Mouse (Mus musculus) embryo, embryonic 11 days (tissue): ENCODE data around the gene Ina.
"Not testable (repeated sequence)": the region's sequence is repeated elsewhere in the genome, so short reads cannot be mapped to it uniquely, and the experiment has no call there.

ENCODE experiments used
- DNase-seq: peaks from one replicate; pipeline ENCODE4 v3.0.0-alpha.2; 2015

Gene Ina

DNA sequence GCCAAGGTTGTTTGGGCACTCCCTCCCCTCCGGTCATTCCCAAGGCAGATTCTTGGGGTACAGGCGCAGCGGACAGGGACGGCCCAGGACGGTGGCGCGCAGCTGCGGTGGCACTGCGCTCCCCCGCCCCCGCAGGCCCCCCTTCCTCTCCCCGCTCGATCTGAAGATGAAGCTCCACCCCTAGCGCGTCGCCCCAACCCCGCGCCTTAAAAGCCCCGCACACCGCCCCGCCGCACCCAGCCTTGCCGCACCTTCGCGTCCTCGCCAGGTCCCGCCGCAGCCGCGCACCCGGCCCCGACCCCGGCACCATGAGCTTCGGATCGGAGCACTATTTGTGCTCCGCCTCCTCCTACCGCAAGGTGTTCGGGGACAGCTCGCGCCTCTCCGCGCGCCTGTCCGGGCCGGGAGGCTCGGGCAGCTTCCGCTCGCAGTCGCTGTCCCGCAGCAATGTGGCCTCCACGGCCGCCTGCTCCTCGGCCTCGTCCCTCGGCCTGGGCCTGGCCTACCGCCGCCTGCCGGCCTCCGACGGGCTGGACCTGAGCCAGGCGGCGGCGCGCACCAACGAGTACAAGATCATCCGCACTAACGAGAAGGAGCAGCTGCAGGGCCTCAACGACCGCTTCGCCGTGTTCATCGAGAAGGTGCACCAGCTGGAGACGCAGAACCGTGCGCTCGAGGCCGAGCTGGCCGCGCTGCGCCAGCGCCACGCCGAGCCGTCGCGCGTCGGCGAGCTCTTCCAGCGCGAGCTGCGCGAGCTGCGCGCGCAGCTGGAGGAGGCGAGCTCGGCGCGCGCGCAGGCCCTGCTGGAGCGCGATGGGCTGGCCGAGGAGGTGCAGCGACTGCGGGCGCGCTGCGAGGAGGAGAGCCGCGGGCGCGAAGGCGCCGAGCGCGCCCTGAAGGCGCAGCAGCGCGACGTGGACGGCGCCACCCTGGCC, at the start of gene Ina, which contains the start of gene Nt5c2:
Ina (plus strand) TSS at position 252 of the 935 bp plus-strand sequence.
Nt5c2 (minus strand) TSS at position 707 of the 935 bp plus-strand sequence.
- peak; percentile 93 for DNase-seq

DNA sequence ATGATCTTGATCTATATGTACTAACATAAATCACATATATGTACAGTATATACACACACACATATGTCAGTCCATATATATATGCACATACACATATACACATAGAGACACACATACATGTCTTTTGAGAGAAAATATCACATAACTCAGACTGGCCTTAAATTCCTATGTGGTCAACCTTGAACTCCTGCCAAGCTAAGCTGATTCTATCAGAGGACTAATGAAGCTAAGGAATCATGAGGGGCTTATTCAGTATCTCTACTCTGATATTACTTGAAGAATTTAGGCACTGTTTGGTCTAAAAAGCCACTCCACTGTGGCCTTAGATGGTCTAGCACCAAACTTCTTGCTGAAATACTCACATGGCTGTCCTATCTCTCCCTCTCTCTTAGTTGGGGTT, 49.0 kb upstream of the Ina start:
- no peak for DNase-seq

DNA sequence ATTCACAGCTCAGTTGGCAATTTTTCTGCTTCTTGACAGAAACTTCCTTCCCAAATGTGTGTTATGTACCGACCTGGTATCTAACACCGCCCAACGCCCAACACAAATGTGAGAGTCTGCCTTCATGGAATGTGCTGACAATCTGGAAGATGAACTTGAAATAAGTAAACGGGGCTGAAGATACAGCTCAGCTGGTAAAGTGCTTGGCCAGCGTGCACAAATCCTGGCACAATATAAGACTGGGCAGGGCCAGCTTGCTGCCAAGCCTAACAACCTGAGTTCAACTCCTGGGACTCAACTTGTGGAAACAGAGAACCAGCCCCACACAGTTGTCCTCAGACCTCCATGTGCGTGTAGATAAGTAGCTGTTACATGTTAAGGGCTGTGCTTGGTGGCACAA, 48.2 kb upstream of the Ina start:
- no peak for DNase-seq

- no peak for DNase-seq
Observed at GRCm38 (mm10) chr19:46967861-46968260, 46.6 kb upstream of the Ina start.

GRCm38 (mm10) chr19:46968833-46969232, 45.7 kb upstream of the Ina start:
- DNase-seq, result no peak

GRCm38 (mm10) chr19:46969286-46969985, 45.1 kb upstream of the Ina start:
- DNase-seq, result no peak

DNA sequence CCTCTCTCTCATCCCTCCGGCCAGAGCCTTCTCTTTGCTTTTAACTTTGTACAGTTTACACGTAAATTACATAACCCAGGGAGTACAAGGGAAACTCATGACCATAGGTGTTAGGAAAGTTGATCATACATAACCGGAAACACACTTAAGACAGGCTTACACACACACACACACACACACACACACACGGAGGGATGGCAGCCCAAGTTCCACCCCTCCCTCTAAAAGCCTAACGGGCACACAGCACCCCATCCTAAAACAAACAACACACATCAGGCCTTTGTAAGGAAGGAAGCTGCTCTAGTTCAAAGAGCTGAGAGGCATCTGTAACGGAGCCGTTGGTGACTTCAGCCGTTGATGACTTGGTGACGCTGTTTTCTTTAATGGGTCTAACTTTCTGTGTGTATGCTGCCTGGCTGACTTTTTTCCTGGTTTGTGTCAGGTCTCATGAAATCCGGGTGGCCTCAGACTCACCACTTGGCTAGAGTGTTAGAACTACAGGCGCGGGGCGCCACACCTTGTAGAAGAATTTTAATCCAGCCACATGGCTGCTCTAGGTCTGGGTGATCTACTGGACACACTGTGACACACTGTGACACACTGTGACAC, 44.3 kb upstream of the Ina start:
- DNase-seq, result peak; percentile 15

- peak; percentile 42 for DNase-seq
Observed at GRCm38 (mm10) chr19:46971051-46971689, 43.3 kb upstream of the Ina start.

DNA sequence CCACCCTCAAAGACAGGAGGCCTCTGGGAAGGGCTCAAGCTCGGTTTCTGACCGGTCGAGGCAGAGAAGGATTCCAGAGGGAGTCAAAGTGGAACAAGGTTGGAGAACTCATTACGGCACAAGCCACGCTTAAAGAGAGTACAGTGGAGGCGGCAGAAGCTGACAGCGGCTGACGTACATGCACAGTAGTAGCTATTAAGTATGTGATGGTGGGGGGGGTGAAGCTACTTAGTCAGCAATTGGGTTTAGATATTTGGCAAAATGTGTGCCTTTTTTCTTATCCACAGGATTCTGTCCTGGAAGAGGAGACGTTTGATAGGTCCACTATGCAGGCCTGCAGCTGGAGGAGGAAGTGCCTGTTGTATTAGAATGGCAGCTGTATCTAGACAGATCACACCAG, 42.8 kb upstream of the Ina start:
- no peak for DNase-seq

DNA sequence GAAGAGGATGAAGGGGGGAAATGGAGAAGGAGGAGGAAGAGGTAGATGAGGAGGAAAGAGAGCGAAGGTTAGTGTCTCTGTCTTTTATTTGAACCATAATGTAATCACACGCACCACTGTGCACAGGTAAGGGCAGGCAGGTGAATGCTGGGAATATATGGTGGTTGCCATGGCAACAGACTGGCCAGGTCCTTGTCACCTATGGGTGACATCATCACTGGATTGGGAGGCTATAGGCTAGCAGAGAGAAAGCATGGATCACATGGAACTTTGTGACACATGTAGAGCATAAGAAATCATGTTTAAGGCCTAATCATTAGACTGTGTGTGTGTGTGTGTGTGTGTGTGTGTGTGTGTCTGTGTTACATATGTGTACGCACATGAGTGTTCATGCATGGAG, 42.3 kb upstream of the Ina start:
- no peak for DNase-seq

GRCm38 (mm10) chr19:46975565-46975964, 38.9 kb upstream of the Ina start:
- no peak for DNase-seq

DNA sequence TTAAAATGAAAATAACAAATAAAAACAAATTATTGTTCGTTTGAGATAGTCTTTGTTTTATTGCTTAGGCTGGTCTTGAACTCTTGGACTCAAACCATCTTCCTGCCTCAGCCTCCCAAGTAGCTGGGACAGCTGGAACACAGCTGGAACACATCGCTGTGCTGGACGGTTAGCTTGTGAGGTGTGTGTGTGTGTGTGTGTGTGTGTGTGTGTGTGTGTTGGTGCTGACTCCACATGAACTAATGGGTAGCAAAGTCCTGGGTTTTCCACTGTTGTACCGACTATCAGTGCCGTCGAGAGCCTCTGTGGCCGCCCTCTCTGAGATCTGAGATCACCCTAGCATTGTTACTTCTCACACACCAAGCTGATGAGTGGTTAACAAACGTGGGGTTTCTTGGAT, 38.5 kb upstream of the Ina start:
- no peak for DNase-seq

- no peak for DNase-seq
Observed at GRCm38 (mm10) chr19:46976743-46977142, 37.8 kb upstream of the Ina start.

- DNase-seq, result peak; percentile 51
Observed at GRCm38 (mm10) chr19:46977460-46977859, 37.0 kb upstream of the Ina start.

GRCm38 (mm10) chr19:46978069-46978468, 36.4 kb upstream of the Ina start:
- DNase-seq, result not testable (repeated sequence)

- DNase-seq, result no peak
Observed at GRCm38 (mm10) chr19:46978920-46979780, 35.3 kb upstream of the Ina start.

DNA sequence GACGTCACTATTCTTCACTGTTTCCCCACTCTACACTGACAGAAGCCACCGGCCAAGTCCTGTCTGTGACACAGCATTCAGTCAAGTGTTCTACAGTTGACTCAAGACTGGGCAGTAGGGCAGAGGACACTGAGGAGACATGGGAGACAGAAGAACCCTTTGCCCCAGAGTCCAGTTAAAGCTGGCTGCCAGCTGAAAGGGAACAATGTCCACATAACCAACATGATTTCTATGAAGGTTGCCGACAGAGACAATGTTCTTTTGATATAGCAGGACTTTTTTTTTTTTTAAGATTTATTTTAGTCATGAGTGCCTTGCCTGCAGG, 34.8 kb upstream of the Ina start:
- no peak for DNase-seq

- no peak for DNase-seq
Observed at GRCm38 (mm10) chr19:46981462-46981861, 33.0 kb upstream of the Ina start.

- peak; percentile 23 for DNase-seq
Observed at GRCm38 (mm10) chr19:46983352-46983965, 31.0 kb upstream of the Ina start.

GRCm38 (mm10) chr19:46983966-46984380, 30.5 kb upstream of the Ina start:
- no peak for DNase-seq

DNA sequence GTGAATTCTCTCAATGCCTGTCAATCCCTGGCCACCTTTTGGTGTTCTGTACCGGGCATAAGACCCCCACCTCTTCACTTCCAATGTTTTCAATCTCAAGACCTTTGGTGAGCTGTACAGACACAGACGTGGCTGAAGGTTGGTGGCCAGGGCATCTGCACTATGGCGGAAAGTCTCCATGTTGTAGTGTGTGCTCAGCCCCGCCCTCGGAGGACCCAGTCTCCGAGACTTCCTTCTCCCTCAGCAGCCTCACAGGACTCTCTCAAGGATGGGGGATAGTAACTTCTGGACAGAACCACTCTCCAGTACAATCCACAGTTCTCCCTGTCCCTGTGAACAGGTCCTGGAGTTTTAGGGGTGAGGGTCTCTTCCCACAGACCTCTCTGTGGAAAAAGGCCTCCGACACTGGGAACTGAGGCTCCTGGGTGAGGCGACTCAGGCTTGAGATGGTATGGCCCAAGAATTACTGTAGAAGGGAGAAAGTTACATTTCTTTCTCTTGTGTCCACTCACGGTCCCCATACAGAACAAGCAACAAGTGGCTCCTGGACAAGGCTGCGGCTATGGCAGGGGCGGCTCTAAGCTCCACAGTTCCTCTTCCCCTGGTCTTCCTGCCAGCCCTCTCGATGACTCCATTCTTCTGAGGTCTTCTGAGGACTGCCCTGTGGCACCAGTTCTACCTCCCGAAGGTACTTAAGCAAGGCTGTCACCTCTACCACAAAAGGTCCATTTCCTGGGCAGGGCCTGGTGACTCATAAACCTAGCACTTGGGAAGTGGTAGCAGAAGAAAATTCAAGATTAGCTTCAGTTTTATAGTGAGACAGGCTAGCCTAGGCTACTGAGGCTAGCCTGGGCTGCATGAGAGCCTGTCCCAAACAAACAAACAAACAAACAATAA, 29.5 kb upstream of the Ina start:
- no peak for DNase-seq
